Mouse (Mus musculus): ENCODE data around the gene Tent5a. TPM values are rescaled to one million over a fixed set of nuclear protein-coding genes. Genes with fewer than 3 reads are reported as not detected.

The Tent5a gene
- 2.4 and 2.6 TPM in 2 replicates for polyA plus RNA-seq (2014; fragmentation: Nextera tagmentation; extraction: Ambion mirVana)

- peak; percentile 93 for ATAC-seq (replicated peaks; ENCODE audit: insufficient number of reproducible peaks, low FRiP score, low TSS enrichment, low read depth)
- DNase-seq (ENCODE audit: low spot score), result peak; percentile 83
Observed at GRCm38 (mm10) chr9:85327242-85328211, at the start of gene Tent5a. Tent5a (minus strand) TSS chr9:85327348.

GRCm38 (mm10) chr9:85376643-85377307 lies 49.6 kb upstream of the Tent5a start:
- 82% methylated on average over 3 of the region's 3 CpGs for WGBS
- no peak for DNase-seq (ENCODE audit: low spot score)
- Histone ChIP-seq H3K36me3 (replicated peaks; ENCODE audit: control insufficient read depth, insufficient read depth, low read depth, low read length) (no peaks in the 10 kb centered on the region), H3K4me1 (ENCODE audit: control insufficient read depth, insufficient read depth, low read length) (no peaks in the 10 kb centered on the region), H3K4me2 (ENCODE audit: low read depth, low read length) (no peak overlapping the region), H3K9me3 (replicated peaks; ENCODE audit: control insufficient read depth, low read length) (no peaks in the 10 kb centered on the region), H3K4me3 (ENCODE audit: low read depth, low read length) (no peak overlapping the region), H3K27ac (replicated peaks; ENCODE audit: low read depth, low read length) (no peak overlapping the region), H3K27me3 (ENCODE audit: control insufficient read depth, insufficient read depth, low read length) (no peaks in the 10 kb centered on the region), H3K9ac (replicated peaks; ENCODE audit: low read length) (no peak overlapping the region)
- no peak for ATAC-seq (replicated peaks; ENCODE audit: insufficient number of reproducible peaks, low FRiP score, low TSS enrichment, low read depth)

More at GRCm38 (mm10) chr9:85327242-85328211, at the start of gene Tent5a:
- Histone ChIP-seq H3K9me3 (replicated peaks; ENCODE audit: control insufficient read depth, low read length) (no peaks in the 10 kb centered on the region), H3K27ac (replicated peaks; ENCODE audit: low read depth, low read length) (no peak within 1 kb of the TSS), H3K4me3 (ENCODE audit: low read depth, low read length) (peak within 1 kb of the TSS; percentile 70), H3K36me3 (replicated peaks; ENCODE audit: control insufficient read depth, insufficient read depth, low read depth, low read length) (no peaks in the 10 kb centered on the region), H3K9ac (replicated peaks; ENCODE audit: low read length) (peak within 1 kb of the TSS; percentile 58), H3K27me3 (ENCODE audit: control insufficient read depth, insufficient read depth, low read length) (peaks cover 5% of the 10 kb centered on the region; the same call in 1 of the 2 replicates), H3K4me1 (ENCODE audit: control insufficient read depth, insufficient read depth, low read length) (no peaks in the 10 kb centered on the region), H3K4me2 (ENCODE audit: low read depth, low read length) (peak within 1 kb of the TSS; percentile 91)
- WGBS, result under 1% methylated on average over 71 of the region's 72 CpGs

- H3K27ac ChIP-seq (replicated peaks; ENCODE audit: low read depth, low read length), result no peak overlapping the region
- no peak overlapping the region for H3K9ac ChIP-seq (replicated peaks; ENCODE audit: low read length)
- 90% methylated on average over 4 of the region's 4 CpGs for WGBS
- no peak for ATAC-seq (replicated peaks; ENCODE audit: insufficient number of reproducible peaks, low FRiP score, low TSS enrichment, low read depth)
- H3K36me3 ChIP-seq (replicated peaks; ENCODE audit: control insufficient read depth, insufficient read depth, low read depth, low read length), result no peaks in the 10 kb centered on the region
- no peak for DNase-seq (ENCODE audit: low spot score)
- H3K4me1 ChIP-seq (ENCODE audit: control insufficient read depth, insufficient read depth, low read length), result no peaks in the 10 kb centered on the region
- no peaks in the 10 kb centered on the region for H3K9me3 ChIP-seq (replicated peaks; ENCODE audit: control insufficient read depth, low read length)
- no peaks in the 10 kb centered on the region for H3K27me3 ChIP-seq (ENCODE audit: control insufficient read depth, insufficient read depth, low read length)
- no peak overlapping the region for H3K4me3 ChIP-seq (ENCODE audit: low read depth, low read length)
- H3K4me2 ChIP-seq (ENCODE audit: low read depth, low read length), result no peak overlapping the region
Observed at GRCm38 (mm10) chr9:85375152-85375551, 48.0 kb upstream of the Tent5a start.

GRCm38 (mm10) chr9:85372034-85372433 lies 44.9 kb upstream of the Tent5a start:
- H3K4me3 ChIP-seq (ENCODE audit: low read depth, low read length), result no peak overlapping the region

GRCm38 (mm10) chr9:85369512-85369911 lies 42.4 kb upstream of the Tent5a start:
- Histone ChIP-seq H3K27ac (replicated peaks; ENCODE audit: low read depth, low read length) (no peak overlapping the region), H3K4me3 (ENCODE audit: low read depth, low read length) (no peak overlapping the region), H3K27me3 (ENCODE audit: control insufficient read depth, insufficient read depth, low read length) (no peaks in the 10 kb centered on the region), H3K4me1 (ENCODE audit: control insufficient read depth, insufficient read depth, low read length) (no peaks in the 10 kb centered on the region), H3K36me3 (replicated peaks; ENCODE audit: control insufficient read depth, insufficient read depth, low read depth, low read length) (no peaks in the 10 kb centered on the region), H3K4me2 (ENCODE audit: low read depth, low read length) (no peak overlapping the region), H3K9me3 (replicated peaks; ENCODE audit: control insufficient read depth, low read length) (no peaks in the 10 kb centered on the region), H3K9ac (replicated peaks; ENCODE audit: low read length) (no peak overlapping the region)
- DNase-seq (ENCODE audit: low spot score), result no peak
- 79% methylated on average over 5 of the region's 5 CpGs for WGBS
- ATAC-seq (replicated peaks; ENCODE audit: insufficient number of reproducible peaks, low FRiP score, low TSS enrichment, low read depth), result no peak

More at GRCm38 (mm10) chr9:85372034-85372433, 44.9 kb upstream of the Tent5a start:
- no peak overlapping the region for H3K4me2 ChIP-seq (ENCODE audit: low read depth, low read length)
- no peak for ATAC-seq (replicated peaks; ENCODE audit: insufficient number of reproducible peaks, low FRiP score, low TSS enrichment, low read depth)
- no peak for DNase-seq (ENCODE audit: low spot score)
- WGBS, result 74% methylated on average over 1 of the region's 1 CpGs
- no peak overlapping the region for H3K9ac ChIP-seq (replicated peaks; ENCODE audit: low read length)
- H3K36me3 ChIP-seq (replicated peaks; ENCODE audit: control insufficient read depth, insufficient read depth, low read depth, low read length), result no peaks in the 10 kb centered on the region
- H3K9me3 ChIP-seq (replicated peaks; ENCODE audit: control insufficient read depth, low read length), result no peaks in the 10 kb centered on the region
- H3K4me1 ChIP-seq (ENCODE audit: control insufficient read depth, insufficient read depth, low read length), result no peaks in the 10 kb centered on the region
- no peaks in the 10 kb centered on the region for H3K27me3 ChIP-seq (ENCODE audit: control insufficient read depth, insufficient read depth, low read length)
- no peak overlapping the region for H3K27ac ChIP-seq (replicated peaks; ENCODE audit: low read depth, low read length)

- DNase-seq (ENCODE audit: low spot score) (no peak), ATAC-seq (replicated peaks; ENCODE audit: insufficient number of reproducible peaks, low FRiP score, low TSS enrichment, low read depth) (no peak)
- Histone ChIP-seq H3K4me3 (ENCODE audit: low read depth, low read length) (no peak overlapping the region), H3K27ac (replicated peaks; ENCODE audit: low read depth, low read length) (no peak overlapping the region), H3K4me2 (ENCODE audit: low read depth, low read length) (no peak overlapping the region), H3K27me3 (ENCODE audit: control insufficient read depth, insufficient read depth, low read length) (no peaks in the 10 kb centered on the region), H3K9ac (replicated peaks; ENCODE audit: low read length) (no peak overlapping the region), H3K36me3 (replicated peaks; ENCODE audit: control insufficient read depth, insufficient read depth, low read depth, low read length) (no peaks in the 10 kb centered on the region), H3K4me1 (ENCODE audit: control insufficient read depth, insufficient read depth, low read length) (no peaks in the 10 kb centered on the region), H3K9me3 (replicated peaks; ENCODE audit: control insufficient read depth, low read length) (no peaks in the 10 kb centered on the region)
- WGBS, result 77% methylated on average over 7 of the region's 7 CpGs
Observed at GRCm38 (mm10) chr9:85357154-85357860, 30.2 kb upstream of the Tent5a start.

- H3K4me2 ChIP-seq (ENCODE audit: low read depth, low read length), result no peak overlapping the region
- ATAC-seq (replicated peaks; ENCODE audit: insufficient number of reproducible peaks, low FRiP score, low TSS enrichment, low read depth), result no peak
- WGBS, result 64% methylated on average over 5 of the region's 5 CpGs
- no peaks in the 10 kb centered on the region for H3K9me3 ChIP-seq (replicated peaks; ENCODE audit: control insufficient read depth, low read length)
- no peak overlapping the region for H3K4me3 ChIP-seq (ENCODE audit: low read depth, low read length)
- no peaks in the 10 kb centered on the region for H3K27me3 ChIP-seq (ENCODE audit: control insufficient read depth, insufficient read depth, low read length)
- no peak overlapping the region for H3K9ac ChIP-seq (replicated peaks; ENCODE audit: low read length)
- no peak overlapping the region for H3K27ac ChIP-seq (replicated peaks; ENCODE audit: low read depth, low read length)
- H3K4me1 ChIP-seq (ENCODE audit: control insufficient read depth, insufficient read depth, low read length), result no peaks in the 10 kb centered on the region
- no peak for DNase-seq (ENCODE audit: low spot score)
- H3K36me3 ChIP-seq (replicated peaks; ENCODE audit: control insufficient read depth, insufficient read depth, low read depth, low read length), result no peaks in the 10 kb centered on the region
Observed at GRCm38 (mm10) chr9:85355559-85355958, 28.4 kb upstream of the Tent5a start.
